Mouse (Mus musculus) E14TG2a.4 (cell line): ENCODE data around the gene Slc25a29.

Experiments used
- H3K27me3 ChIP-seq: 2 replicates; pipeline ENCODE4 v1.6.1; 2014; ENCODE audit warnings: low read length, control low read depth; ENCODE audit not compliant: insufficient read depth
- H3K36me3 ChIP-seq: 2 replicates; pipeline ENCODE4 v1.6.1; 2014; ENCODE audit warnings: low read length, control low read depth; ENCODE audit not compliant: insufficient read depth
- H3K4me1 ChIP-seq: replicated peaks from 2 replicates; pipeline ENCODE4 v1.6.1; 2014; ENCODE audit warnings: low read depth, low read length, control low read depth
- H3K4me3 ChIP-seq: replicated peaks from 2 replicates; pipeline ENCODE4 v1.5.1; 2014; ENCODE audit warnings: mild to moderate bottlenecking, low read length
- H3K9me3 ChIP-seq: 2 replicates; pipeline ENCODE4 v1.6.1; 2014; ENCODE audit warnings: low read length, control low read depth
- CTCF ChIP-seq: conservative IDR thresholded peaks from 2 replicates; pipeline ENCODE4 v1.5.1; 2014; ENCODE audit warnings: low read length
- NANOG ChIP-seq: IDR thresholded peaks from 2 replicates; pipeline ENCODE4 v1.6.1; 2014; ENCODE audit warnings: borderline replicate concordance, low read length, mixed read lengths
- POU5F1 ChIP-seq: IDR thresholded peaks from 2 replicates; pipeline ENCODE4 v1.6.1; 2014; ENCODE audit warnings: low read length, borderline replicate concordance

Slc25a29 gene

GRCm38 (mm10) chr12:108830358-108830757 is 5.3 kb downstream of the Slc25a29 start:
- H3K27me3 ChIP-seq = peaks cover 25% of the 10 kb centered on the region
- H3K4me3 ChIP-seq = no peak overlapping the region
- no peaks in the 10 kb centered on the region for H3K9me3 ChIP-seq
- peaks cover 42% of the 10 kb centered on the region for H3K4me1 ChIP-seq
- peaks cover 25% of the 10 kb centered on the region for H3K36me3 ChIP-seq
- TF ChIP-seq POU5F1 = no peak
- TF ChIP-seq CTCF = no peak
- TF ChIP-seq NANOG = no peak

DNA sequence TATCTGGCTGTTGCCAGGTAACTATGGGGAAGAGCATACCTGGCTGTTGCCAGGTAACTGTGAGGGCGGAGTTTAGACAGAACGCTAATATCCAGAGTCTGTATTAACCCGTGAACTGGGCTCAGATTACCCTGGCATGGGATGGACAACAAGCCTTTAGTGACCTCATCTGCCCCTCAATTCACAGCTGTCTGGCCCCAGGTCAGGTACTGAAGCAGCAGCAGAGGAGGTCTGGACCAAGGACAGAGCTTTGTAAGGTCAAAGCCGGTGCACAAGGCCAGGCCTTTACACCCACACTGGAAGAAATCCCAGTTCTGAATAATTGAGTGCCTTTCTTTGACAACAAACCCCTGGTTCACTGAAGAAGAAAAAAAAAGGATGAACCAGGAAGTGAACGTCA is 6.0 kb downstream of the Slc25a29 start:
- Histone ChIP-seq H3K9me3 (no peaks in the 10 kb centered on the region), H3K36me3 (peaks cover 25% of the 10 kb centered on the region), H3K27me3 (peaks cover 18% of the 10 kb centered on the region), H3K4me3 (no peak overlapping the region), H3K4me1 (peaks cover 35% of the 10 kb centered on the region)
- no peak for TF ChIP-seq CTCF
- TF ChIP-seq NANOG = no peak
- TF ChIP-seq POU5F1 = no peak

- Histone ChIP-seq H3K9me3 (no peaks in the 10 kb centered on the region), H3K4me1 (peaks cover 32% of the 10 kb centered on the region), H3K27me3 (peaks cover under 1% of the 10 kb centered on the region; the same call in 1 of the 2 replicates), H3K36me3 (peaks cover 20% of the 10 kb centered on the region), H3K4me3 (no peak overlapping the region)
- TF ChIP-seq CTCF (no peak), NANOG (no peak), POU5F1 (no peak)
Measured at GRCm38 (mm10) chr12:108827641-108828040, 8.0 kb downstream of the Slc25a29 start.

DNA sequence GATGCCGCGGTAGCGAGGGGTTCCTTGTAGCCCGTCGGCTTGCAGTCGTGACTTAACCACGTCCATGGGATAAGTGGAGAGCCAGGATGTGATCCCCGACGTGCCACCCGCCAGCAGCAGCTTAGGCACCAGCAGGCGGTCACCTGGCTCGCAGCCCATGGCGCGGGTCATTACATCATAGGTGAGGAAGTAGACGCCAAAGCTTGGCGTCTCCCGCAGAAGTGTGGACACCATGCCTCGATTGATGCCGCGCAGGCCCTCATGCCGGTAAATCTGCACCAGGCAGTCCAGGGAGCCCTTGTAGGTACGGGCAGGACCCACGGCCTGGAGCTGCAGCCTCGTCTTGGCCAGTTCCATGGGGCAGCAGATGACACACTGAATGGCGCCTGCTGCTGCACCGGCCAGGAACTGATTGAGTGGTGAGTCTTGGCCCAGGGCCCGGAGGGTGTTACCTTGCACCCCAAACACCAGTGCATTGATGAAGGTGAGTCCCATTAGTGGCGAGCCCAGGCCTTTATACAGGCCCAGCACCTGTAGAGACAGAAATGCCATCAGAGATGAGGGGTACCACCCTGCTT is 8.6 kb downstream of the Slc25a29 start:
- Histone ChIP-seq H3K27me3 (no peaks in the 10 kb centered on the region; the same call in 1 of the 2 replicates), H3K4me1 (peaks cover 26% of the 10 kb centered on the region), H3K4me3 (peak overlapping the region; percentile 67), H3K36me3 (peaks cover 25% of the 10 kb centered on the region), H3K9me3 (no peaks in the 10 kb centered on the region)
- TF ChIP-seq POU5F1 = no peak
- TF ChIP-seq NANOG = no peak
- TF ChIP-seq CTCF = no peak

DNA sequence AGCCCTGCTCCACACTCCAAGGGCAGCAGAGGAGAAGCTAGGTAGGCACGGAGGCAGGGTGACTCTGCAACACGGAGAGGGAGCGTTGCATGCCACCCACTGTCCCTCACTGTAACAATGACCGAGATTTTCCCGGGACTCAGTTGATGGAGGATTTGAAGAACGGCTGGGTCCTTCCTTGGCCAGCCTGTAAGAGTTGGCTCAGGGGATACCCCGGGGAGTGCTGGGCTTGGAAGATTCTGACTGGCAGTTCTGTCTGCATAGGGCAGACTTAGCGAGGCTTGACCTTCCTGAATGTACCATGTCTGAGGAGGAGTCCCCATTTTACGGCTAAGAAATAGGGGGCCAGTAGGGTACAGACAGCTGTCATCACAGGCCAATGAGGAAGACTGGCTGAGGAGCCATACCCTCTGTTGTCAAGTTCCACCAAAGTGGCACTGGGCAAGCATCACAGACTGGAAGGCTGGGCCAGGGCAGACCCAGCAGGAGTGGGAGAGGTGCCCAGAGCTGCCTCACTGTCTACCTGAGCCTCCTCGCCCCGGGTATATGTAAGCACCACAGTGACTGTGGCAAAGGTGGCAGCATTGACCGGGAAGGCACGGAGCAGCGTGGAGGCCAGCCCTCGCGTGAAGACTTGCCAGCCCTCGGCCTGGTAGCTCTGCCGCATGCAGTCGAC is 9.3 kb downstream of the Slc25a29 start:
- peaks cover 23% of the 10 kb centered on the region for H3K4me1 ChIP-seq
- no peaks in the 10 kb centered on the region for H3K9me3 ChIP-seq
- H3K36me3 ChIP-seq = peaks cover 29% of the 10 kb centered on the region
- H3K4me3 ChIP-seq = peak overlapping the region; percentile 67
- no peaks in the 10 kb centered on the region; the same call in 1 of the 2 replicates for H3K27me3 ChIP-seq
- TF ChIP-seq NANOG = no peak
- TF ChIP-seq POU5F1 = no peak
- TF ChIP-seq CTCF = no peak

DNA sequence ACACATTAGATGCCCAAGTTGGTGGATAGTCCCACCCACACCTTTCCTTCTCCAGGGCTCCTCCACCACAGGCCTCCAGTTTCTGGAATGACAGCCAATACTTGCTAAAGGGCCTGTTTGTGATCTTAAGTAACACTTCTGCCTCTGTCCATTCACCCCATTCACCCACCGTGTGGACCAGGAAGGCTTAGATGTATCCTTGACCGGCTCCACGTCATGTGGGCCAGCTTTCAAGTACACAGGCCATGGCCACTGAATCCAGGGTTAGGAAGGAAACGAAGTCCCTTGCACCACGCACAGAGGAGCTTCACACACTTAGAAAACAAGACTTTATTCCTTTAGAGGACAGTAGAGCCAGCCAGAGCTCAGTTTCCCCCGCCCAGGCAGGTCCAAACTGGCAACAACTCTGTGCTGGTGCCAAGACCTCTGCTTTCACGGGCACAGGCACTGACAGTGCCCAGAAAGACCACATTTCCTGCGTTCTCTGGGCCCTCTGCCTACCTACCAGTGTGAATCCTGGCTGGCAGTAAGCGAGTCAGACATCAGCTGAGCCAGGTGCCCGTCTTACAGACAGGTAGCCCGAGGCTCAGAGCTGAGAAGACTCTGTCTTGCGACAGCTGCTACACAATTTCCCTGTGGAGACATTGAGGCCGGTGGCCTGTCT is 10.0 kb downstream of the Slc25a29 start:
- H3K4me1 ChIP-seq = peaks cover 26% of the 10 kb centered on the region
- TF ChIP-seq NANOG (no peak), CTCF (no peak), POU5F1 (no peak)
- no peaks in the 10 kb centered on the region for H3K9me3 ChIP-seq

GRCm38 (mm10) chr12:108824225-108824874 is 11.3 kb downstream of the Slc25a29 start:
- no peak overlapping the region for H3K4me3 ChIP-seq
- H3K36me3 ChIP-seq = peaks cover 36% of the 10 kb centered on the region
- no peaks in the 10 kb centered on the region; the same call in 1 of the 2 replicates for H3K27me3 ChIP-seq
- peaks cover 38% of the 10 kb centered on the region for H3K4me1 ChIP-seq
- no peak for TF ChIP-seq CTCF
- no peak for TF ChIP-seq POU5F1
- no peak for TF ChIP-seq NANOG
- H3K9me3 ChIP-seq = no peaks in the 10 kb centered on the region

More for the DNA sequence above, 10.0 kb downstream of the Slc25a29 start:
- no peaks in the 10 kb centered on the region; the same call in 1 of the 2 replicates for H3K27me3 ChIP-seq
- peaks cover 29% of the 10 kb centered on the region for H3K36me3 ChIP-seq
- no peak overlapping the region for H3K4me3 ChIP-seq

DNA sequence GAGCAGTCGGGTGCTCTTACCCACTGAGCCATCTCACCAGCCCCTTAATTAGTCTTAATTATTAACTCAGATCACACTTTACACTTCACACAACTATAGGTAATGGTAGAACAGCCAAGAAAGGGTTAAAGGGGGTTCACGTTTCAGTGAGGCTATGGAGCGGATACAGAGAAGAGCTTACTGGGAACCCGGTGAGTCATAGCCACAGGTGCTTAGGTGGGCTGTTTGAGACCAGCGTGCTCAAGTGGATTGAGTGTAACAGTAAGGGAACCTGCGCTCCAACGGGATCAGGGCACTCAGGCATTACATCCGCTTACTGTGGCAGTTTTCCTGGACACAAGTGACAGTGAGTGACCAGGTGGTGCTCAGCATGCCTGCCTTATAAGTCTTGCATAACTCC is 12.6 kb downstream of the Slc25a29 start:
- no peaks in the 10 kb centered on the region for H3K9me3 ChIP-seq
- no peak for TF ChIP-seq CTCF
- TF ChIP-seq NANOG = no peak
- TF ChIP-seq POU5F1 = no peak
- peaks cover 49% of the 10 kb centered on the region for H3K36me3 ChIP-seq
- peaks cover 50% of the 10 kb centered on the region for H3K4me1 ChIP-seq
- H3K27me3 ChIP-seq = no peaks in the 10 kb centered on the region; the same call in 1 of the 2 replicates
- no peak overlapping the region for H3K4me3 ChIP-seq
